Mouse (Mus musculus) adrenal gland (tissue): ENCODE results near the gene Stx8.

Experiments
- intact Hi-C: fragments of 180-260 bp; cut with DNase I; formaldehyde crosslinking; loops from one replicate; pipeline ENCODE4 v1.15.1; 2025

Gene Stx8

DNA sequence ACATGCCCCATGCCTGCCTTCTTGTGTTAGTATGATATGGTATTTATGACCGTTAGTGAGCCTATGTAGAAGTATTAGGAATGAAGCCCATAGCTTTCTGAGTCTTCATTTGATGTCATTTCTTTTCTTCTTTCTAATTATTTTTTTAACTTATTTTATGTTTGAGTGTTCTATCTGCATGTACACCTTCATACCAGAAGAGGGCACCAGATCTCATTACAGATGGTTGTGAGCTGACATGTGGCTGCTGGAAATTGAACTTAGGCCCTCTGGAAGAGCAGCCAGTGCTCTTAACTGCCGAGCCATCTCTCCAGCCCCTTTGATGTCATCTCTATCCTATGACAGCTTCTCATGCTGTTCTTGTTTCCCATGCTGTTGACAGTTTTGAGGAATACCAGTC lies 115.0 kb downstream of the Stx8 start:
- intact Hi-C loops = no loop called here

DNA sequence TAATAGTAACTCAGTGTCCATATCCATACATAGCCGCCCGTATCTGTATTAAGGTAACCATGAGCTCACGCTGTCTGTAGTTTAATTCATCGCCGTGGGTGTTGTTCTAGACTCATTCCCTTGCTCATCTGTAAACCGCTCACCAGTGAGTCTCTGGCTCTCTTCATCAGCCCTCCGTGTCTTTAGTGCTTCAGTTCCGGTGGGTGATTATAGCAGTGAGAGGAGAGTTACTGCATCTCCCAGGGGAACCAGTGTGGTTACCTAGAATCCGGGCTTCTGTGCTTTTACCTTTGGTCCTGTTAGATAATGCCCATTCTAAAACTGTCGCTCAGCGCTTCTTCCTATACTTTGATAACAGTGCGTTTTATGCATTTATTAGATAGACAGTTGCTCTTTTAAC lies 116.8 kb downstream of the Stx8 start:
- intact Hi-C loops = no loop called here

DNA sequence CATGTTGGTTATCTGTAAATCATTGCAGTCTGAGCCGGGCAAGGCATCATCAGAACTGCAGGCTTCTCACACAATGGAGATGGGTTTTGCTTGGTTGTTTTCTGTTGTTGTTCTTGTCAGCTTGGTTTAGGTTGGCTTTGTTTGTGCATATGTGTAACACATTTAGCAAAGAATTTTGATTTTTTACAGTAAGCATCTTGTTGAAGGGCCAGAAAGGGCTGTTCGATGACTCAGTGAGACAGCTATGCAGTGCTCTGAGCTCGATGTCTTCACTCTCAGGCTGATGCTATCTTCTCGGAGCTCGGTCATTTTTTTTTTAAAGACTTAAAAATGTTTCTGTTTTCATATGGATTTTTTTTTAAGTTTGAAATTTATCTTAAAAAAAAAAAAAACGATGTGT lies 117.6 kb downstream of the Stx8 start:
- intact Hi-C loops = no loop called here

DNA sequence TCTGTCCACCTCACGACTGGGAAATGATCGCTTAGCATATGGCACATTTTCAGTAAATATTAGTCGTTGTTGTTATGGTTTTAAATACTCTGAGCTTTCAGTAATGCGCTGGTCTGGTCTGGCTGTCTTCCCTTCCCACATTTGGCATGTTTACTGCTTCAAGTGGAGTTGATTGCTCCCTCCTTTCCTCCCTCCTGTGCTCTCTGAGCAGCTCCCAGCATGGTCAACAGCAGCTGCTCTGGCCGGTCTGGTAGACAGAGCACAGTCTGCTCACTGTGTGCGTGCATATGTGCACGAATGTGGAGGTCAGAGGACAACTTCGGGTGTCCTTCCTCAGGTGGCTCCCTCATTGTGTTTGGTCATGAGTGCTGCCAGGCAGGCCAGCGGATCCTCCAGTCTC lies 120.2 kb downstream of the Stx8 start:
- intact Hi-C loops = no loop called here

DNA sequence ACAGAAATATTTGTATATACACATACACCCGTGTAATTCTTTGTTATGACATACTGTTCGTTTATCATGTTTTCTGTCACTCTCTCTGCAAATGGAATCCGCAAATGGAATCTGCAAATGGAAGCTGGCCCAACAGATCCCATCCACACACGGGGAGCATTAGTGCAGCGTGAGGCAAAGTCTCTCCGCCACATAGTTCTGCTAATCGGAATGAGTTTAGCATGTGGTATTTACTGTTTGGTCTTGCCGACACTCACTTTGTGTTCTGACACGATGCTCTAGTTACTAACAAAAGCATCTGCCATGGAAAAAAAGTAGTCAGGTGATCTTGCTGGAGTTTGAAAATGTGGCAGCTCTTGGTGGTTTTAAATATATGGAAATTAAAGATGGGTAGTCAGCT lies 123.4 kb downstream of the Stx8 start:
- intact Hi-C loops = no loop called here

DNA sequence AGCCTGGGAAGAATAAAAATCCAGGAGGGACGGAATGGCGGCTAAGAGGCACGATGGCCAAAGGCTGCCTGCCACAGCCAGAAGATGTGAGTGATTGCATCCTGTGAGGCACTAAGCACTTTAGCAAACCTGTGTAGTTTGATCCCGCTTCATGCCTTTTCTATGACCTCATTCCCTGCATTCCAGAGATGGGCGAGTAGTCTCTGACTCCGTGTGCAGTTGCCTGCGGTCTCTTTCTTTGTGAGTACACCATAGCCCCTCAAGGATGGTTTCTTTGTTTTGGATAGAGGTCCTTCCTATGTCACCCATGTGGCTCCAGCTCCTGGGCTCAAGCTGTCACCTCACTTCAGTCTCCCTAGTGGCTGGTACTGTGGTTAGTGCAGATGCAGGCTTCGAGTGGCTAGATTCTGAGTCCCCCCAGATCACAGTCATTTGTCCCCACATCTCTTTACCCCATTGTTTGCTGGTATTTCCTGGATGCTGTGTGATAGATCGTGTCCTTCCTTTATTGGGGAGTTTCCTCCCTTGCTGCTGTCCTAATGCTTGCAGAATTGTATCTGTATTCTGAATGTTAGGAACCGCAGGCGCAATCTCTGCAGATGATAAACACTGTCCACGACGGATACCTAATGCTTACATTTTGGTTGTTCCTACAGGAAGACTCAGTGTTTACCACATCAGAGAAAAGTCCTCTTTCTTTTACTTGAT lies 124.0 kb downstream of the Stx8 start:
- intact Hi-C loops = no loop called here

DNA sequence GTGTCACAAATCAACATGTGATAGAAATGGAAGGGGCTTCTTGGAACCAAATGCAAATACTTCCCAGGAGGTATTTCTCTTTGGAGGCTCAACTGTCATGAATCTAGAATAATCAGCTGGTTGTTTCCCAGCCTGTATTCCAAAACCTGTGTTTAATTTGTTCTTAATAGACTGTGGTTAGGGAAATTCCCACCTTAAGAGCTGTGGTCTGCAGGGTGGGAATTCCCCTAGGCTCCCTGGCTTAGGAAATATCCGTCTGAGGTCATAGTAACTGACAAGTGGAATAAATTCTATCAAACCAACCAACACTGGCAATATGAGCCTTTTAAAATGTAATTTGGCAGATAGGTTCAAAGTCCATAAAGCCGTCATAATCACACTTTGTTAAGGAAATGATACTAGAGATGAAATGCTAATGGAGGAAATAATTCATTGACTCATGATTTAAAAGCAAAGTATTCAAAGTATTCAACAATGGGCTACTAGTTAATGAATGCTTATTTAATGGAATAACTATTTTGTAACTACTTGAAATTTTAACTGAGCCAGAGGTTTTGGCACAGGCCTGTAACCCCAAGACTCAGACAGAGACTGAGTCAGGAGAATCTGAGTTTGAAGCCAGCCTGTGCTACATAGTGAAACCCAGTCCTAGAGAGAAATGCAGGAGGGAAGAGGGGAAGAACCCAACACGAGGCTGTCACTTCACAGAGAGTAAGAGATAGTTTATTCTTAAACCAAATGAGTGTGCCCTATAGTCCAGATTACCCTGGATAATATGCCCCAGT lies 126.2 kb downstream of the Stx8 start:
- intact Hi-C loops = no loop called here

DNA sequence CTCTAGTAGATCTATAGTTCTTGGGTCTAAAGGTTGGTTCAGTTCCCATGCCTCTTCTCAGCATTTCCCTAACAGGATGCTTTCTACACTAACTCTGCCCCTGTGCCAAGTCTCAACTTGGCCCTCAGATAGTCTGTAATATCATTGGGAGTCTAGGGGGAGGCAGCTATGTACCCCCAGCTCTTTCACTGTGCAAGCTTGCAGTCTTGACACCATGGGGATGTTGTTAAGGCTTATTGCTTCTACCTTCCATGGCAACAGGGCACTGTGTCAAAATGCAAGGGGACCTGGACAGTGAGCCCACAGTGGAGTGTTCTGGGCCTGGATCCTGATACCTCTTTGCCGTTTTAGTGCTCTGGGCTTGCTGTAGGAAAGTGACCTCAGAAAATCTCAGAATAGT lies 135.6 kb downstream of the Stx8 start:
- intact Hi-C loops = no loop called here

DNA sequence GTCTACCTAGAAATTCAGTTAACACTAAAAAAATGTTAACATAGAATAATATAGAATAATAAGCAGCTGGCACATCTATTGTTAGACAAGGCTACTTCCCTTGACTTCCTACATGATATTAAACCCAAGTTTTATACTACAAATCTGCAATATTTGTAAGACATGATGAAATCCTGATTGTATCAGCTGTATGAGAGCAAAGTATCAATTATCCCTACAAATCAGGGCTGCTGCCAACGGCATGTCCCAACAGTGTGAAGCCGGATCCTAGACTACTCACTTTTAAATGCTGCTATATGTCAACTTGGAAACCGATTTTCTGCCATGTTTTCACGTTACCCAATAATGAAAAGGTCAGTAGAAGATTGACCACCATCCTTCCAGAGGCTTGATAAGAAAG lies 137.5 kb downstream of the Stx8 start:
- intact Hi-C loops = no loop called here

DNA sequence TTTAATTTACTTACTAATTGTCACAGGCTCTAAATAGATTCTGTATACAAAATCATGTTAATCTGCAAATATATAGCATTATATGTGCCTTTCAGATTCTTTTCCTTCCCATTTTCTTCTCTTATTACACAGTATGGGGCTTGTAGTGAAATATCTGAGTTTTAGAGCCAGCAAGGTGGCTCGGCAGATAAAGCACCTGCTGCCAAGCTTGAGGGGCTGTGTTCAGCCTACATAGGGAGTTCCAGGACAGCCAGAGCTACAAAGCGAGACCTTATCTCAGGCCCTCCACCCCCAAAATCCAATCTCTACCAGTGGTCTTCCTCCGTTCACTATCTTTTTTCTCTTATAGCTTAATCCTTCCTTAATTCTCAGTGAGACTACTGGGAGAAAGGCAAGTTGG lies 140.1 kb downstream of the Stx8 start:
- intact Hi-C loops = no loop called here

DNA sequence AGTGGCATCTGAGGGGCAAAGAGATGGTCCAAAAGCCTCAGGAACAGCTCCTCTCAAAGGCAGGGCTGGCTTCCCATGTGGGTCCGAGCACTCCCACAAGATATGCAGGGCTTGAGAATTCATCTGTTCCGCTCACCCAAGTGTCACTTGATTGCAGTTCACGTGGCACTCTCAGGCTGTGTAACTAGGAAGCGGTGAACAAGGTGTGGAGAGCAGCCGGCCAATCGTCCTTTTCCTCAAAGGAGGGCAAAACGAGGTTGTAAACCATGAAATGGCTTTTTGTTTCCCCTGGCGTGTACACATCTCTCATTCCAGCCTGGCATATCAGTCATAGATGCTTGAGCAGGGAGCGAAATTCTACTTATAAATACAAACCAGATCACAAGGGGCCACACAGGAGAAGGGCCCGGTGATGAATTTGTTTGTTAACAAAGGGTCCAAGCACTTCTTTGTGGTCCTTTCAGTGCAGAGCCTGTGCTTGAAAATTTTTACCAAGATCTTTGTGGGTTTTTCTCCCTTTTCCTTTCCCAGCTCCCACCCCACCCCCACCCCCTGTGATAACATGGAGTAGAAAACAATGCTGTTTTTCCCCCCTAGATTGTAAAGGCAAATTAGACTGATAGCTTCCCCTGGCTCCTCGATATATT lies 147.6 kb downstream of the Stx8 start:
- intact Hi-C loops = no loop called here

DNA sequence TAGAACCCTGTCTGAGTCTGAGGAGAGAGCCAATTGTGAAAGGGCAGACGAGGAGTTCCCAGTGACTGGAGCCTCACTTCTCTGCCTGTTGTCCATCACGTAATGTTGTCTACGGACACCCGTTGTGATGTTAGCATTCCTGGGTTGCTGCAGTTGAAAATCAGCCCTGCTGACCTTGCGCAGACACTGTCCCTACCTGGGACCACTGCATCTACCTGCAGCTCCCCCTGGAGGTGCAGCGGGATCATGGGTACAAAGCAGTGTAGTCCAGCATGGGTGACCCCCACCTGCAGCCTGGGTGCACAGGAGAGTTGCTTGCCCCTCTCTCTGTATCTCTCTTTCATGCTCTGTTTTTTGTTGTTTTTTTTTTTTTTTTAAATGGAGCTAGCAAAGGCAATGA lies 148.2 kb downstream of the Stx8 start:
- intact Hi-C loops = no loop called here

DNA sequence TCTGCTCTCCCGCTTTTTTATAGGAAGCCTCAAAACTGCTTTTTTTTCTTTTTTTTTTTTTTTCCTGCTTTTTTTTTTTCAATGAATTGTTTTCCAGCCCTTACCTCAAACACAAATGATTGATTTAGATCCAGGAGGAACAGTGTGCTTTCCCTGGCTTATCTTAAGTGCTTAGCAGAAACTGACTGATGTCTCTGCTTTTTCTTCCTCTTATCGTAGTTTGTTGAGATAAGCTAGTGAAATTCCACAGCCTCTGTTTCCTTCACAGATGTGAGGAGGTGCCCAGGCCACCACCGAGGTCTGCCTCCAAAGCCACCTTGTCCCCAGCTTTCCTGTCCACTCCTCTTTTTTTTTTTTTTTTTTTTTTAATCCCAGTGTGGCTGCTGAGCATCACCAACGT lies 150.2 kb downstream of the Stx8 start:
- intact Hi-C loops = no loop called here

DNA sequence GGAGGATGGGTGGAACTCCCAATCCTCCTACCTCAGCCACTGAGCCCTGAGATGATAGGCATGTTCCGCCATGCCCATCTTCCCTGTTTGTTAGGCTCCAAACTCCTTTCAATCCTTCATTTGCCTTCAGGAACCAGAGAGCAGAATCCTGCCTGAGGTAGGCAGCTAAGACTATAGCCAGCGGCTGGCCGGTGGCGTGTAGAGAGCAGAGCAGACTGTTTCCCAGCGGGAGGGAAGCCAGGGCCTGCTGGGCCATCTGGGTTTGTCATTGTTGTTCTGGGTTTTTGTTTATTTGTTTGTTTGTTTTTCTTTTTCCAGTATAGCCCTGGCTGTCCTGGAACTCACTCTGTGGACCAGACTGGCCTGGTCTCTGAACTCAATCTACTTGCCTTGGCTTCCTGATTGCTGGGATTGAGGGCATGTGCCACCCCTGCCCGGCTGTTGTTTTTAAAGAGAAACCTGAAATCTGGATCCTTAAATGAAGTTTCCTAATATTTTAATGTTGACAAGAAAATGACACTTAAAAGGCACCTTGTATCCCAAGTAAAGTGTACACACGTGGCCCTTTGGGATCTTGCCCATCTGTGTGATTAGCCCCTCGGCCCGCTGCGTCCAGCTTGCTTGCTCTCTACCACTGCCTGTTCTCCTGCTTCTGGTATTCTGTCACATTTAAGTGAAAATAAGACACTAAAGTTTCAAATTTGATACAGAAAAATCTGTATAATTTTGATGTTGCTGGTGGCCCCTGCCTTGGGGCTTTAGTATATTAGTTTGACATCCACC lies 152.1 kb downstream of the Stx8 start:
- intact Hi-C loops = no loop called here

DNA sequence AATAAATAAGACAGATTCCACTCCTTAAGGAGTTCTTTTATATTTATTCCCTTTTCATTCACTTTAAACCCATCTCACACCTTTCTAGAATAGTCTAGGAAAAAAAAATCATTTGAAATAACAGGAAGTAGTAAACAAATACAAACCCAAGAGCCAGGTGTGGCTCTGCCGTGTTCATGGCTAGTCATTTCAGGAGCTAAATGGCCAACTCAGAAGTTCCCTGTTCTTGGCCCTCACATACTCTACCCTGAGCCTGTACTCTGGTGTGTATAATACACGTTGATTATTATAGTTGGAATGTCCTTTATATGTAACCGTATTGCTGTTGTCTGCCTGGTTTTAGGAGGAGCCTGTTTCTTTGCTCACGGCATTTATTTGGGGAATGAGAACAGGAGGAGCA lies 152.7 kb downstream of the Stx8 start:
- intact Hi-C loops = no loop called here

DNA sequence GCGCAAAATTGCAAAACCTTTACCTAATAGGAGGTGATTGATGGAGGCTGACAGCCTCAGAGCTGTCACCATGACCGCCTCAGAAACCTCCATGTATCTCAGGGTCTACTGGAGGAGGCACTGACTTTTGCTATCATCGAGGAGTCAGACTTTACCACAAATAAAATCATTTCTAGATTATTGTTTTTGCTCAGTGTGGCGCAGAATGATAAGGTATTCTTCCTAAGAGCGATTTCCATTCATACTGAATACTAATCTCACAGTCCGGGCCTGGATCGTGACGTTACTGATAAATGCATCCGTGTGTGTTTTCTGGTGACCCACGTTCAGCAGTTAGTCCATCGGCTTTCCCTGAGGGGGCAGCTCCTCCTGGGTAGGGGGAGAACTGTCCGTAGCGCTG lies 153.1 kb downstream of the Stx8 start:
- intact Hi-C loops = no loop called here

DNA sequence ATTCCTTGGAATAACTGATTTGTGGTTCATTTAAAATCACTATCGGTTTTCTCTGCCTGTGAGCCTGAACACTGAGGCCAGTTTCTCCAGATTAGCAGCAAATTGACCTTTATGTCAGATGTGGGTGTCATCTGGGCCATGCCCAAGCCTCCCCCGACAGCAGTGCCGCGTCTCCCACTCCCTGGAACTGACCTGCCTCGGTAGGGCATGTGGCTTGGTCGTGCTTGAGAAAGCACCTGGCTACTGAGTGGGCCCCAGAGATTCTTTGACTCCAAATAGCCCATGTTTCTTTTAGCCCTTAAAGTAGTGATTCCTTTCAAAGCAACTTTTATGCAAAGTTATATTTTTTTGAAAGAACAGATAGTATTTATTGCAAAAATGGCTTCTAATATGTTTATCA lies 155.3 kb downstream of the Stx8 start:
- intact Hi-C loops = no loop called here

DNA sequence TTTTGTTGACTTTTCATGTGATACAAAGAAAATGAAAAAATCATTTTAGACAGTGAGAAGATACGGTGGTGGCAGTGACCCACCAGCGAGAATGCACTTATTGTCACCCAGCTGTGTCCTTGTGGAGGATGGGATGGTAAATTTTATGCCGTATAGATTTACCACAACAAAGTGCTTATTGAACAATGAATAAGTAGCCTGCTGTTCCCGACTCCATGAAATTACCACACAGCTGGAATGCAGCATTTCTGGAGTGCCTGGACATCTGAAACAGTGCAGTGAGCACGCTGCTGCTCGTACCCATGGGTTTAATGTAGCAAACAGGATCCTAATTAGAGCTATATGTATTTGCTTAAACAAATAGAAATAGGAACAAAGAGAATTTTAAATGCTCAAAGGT lies 155.7 kb downstream of the Stx8 start:
- intact Hi-C loops = no loop called here

DNA sequence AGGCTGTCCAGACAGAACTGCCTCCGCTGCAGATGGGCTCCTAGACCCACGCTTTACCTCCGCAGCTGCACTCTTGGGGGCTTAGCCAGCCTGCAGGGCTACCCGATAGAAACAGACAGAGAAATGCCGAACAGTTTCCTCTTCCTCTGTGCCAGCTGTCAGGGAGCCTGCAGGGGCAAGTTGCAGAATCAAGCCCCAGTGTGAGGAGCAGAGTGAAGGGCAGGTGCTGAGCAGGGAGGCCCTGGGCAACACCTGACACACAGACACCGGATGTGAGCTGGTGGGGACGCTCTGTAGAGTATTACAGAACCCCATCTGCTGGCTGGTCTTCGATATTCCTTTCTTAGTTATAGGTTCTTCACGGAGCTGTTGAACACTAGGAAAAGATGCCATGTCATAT lies 160.1 kb downstream of the Stx8 start:
- intact Hi-C loops = no loop called here

DNA sequence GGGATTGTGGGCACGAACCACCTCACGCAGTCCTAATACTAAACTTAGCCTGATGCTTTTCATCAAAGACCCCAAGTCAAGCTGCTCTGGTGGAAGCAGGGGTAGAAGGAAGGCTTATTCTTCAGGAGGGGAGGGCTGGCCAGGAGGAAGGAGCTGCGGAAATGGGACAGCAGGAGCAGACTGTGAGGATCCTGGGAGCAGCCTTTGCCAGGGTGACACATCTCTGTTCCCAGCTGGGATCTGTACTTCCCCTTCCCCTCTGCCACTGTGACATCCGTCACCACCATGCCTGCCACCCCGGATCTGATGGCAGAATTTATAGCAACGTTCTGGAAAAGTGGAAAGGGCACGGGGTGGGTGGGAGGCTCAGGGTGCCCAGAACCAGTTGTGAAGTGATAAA lies 168.5 kb downstream of the Stx8 start:
- intact Hi-C loops = no loop called here

DNA sequence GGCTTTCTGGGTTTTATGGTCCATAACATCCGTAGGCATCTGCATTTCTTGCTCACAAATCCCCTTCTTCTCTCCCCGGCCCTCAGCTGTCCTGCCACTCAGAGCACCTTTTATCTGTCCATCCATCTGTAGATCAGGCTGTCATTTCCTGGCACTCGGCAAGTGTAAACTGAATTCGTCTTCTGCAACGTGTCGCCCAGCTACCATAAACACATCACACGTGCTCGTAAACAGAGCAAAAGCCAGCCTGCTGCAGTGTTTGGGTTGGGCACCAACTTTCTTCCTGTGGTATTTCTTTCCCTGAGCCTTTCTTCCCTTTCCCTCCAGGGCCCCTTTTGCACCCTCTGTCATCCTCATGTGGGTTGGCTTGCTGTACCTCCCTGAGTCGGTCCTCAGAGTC lies 169.4 kb downstream of the Stx8 start:
- intact Hi-C loops = no loop called here

DNA sequence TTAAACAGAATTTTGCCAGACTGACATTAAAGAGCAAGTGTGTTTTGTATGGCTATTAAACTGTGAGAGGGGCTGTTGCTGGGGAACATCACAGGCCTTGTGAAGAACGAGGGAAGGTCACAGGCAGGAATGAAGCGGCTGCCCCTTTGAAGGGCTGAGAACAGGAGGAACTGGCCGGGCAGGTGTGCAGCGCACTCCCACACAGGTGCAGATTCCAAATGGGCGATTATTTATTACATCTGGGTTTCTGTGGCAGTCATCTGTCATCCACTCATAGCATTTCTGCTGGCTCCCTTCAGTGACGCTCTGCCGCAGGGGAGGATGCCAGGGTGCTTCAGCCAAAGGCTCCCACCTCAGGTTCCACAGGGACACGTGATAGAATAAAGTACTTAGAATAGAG lies 170.7 kb downstream of the Stx8 start:
- intact Hi-C loops = no loop called here
